In genomic region chr3:87508205-87508901, GRCm38 (mm10) we compare ENCODE assay signal across 8 mouse cellular contexts. TPM values are rescaled to one million over a fixed set of nuclear protein-coding genes. Genes with fewer than 3 reads are reported as not detected.
DNase-seq lines count a peak whose midpoint lies in the region; ATAC-seq and TF ChIP-seq lines count a peak whose summit lies in the region.

No protein-coding gene starts in this region.

- H3K27ac ChIP-seq in forebrain, embryonic 10.5 days = peak overlapping the region; percentile 54; the same call in 1 of the 2 replicates
- H3K27ac ChIP-seq in heart, embryonic 14.5 days (replicated peaks in 1 of 2; ENCODE audit: control insufficient read depth in 1 of 2, insufficient read depth in 1 of 2, low read depth in 2 of 2, low read length in 2 of 2) = no peak overlapping the region
- no peak overlapping the region for H3K27ac ChIP-seq in kidney, postnatal 0 days
- H3K27ac ChIP-seq in liver, adult 2 months (replicated peaks; ENCODE audit: insufficient read depth, low read depth, low read length) = peak overlapping the region; percentile 61

- H3K27me3 ChIP-seq in forebrain, embryonic 10.5 days (ENCODE audit: poor library complexity, severe bottlenecking) = peaks cover 21% of the 10 kb centered on the region
- no peaks in the 10 kb centered on the region; the same call in 1 of the 2 replicates for H3K27me3 ChIP-seq in heart, embryonic 14.5 days (ENCODE audit: control insufficient read depth, insufficient read depth, low read length)
- H3K27me3 ChIP-seq in kidney, postnatal 0 days (ENCODE audit: insufficient read depth, low read length) = no peaks in the 10 kb centered on the region
- H3K27me3 ChIP-seq in liver, adult 2 months (ENCODE audit: control insufficient read depth, insufficient read depth, low read length) = no peaks in the 10 kb centered on the region
- H3K27me3 ChIP-seq in myocyte (ENCODE audit: control insufficient read depth, insufficient read depth, insufficient read length) = no peaks in the 10 kb centered on the region

- peak; percentile 46; the same call in 1 of the 2 replicates for ATAC-seq in heart, embryonic 14.5 days (ENCODE audit: insufficient number of reproducible peaks, insufficient read depth, low FRiP score, low read depth)
- ATAC-seq in kidney, postnatal 0 days (replicated peaks; ENCODE audit: low FRiP score, low read depth) = peak; percentile 88

- no peak overlapping the region for H3K9ac ChIP-seq in heart, embryonic 14.5 days (ENCODE audit: low read length)
- no peak overlapping the region for H3K9ac ChIP-seq in kidney, postnatal 0 days (ENCODE audit: low read depth, low read length)
- H3K9ac ChIP-seq in liver, adult 2 months (ENCODE audit: low read depth, low read length) = peak overlapping the region; percentile 24

- H3ac ChIP-seq in myocyte (ENCODE audit: control insufficient read depth, insufficient read length) = no peak overlapping the region

- peak overlapping the region; percentile 33 for H3K4me3 ChIP-seq in forebrain, embryonic 10.5 days
- H3K4me3 ChIP-seq in heart, embryonic 14.5 days (ENCODE audit: control insufficient read depth in 1 of 2, insufficient read depth in 1 of 2, low read depth in 1 of 2, low read length in 2 of 2) = 0 out of 4 replicates have a peak overlapping the region, but pooled peaks of 1 of the 2 experiments have one; percentile 2
- H3K4me3 ChIP-seq in kidney, postnatal 0 days (replicated peaks; ENCODE audit: low read depth, low read length) = no peak overlapping the region
- peak overlapping the region; percentile 49 for H3K4me3 ChIP-seq in liver, adult 2 months (ENCODE audit: insufficient read depth, low read depth, low read length)
- H3K4me3 ChIP-seq in myocyte = no peak overlapping the region

- H3K4me2 ChIP-seq in heart, embryonic 14.5 days (ENCODE audit: low read length) = peak overlapping the region; percentile 55
- H3K4me2 ChIP-seq in kidney, postnatal 0 days (ENCODE audit: low read length) = peak overlapping the region; percentile 43
- H3K4me2 ChIP-seq in myocyte (ENCODE audit: low read depth) = peak overlapping the region; percentile 24

- DNase-seq in CD4-positive, CD25-positive, alpha-beta regulatory T cell, adult 2 months (ENCODE audit: low read depth, low spot score) = peak; percentile 93
- DNase-seq in brain, embryonic 14.5 days (ENCODE audit: low read depth) = peak; percentile 85
- DNase-seq in forebrain, embryonic 10.5 days (ENCODE audit: extremely low spot score, low spot score) = peak; percentile 83
- DNase-seq in kidney, postnatal 0 days (ENCODE audit: low spot score) = peak; percentile 95
- DNase-seq in liver, adult 2 months (ENCODE audit: extremely low read depth, low read depth, low spot score) = peak; percentile 83
- peak; percentile 78 to 91 for DNase-seq in spleen, postnatal 4 days (ENCODE audit: low spot score in 2 of 2)

- no peaks in the 10 kb centered on the region for H3K36me3 ChIP-seq in forebrain, embryonic 10.5 days (replicated peaks)
- H3K36me3 ChIP-seq in heart, embryonic 14.5 days (ENCODE audit: control insufficient read depth, insufficient read depth, low read length) = no peaks in the 10 kb centered on the region
- no peaks in the 10 kb centered on the region for H3K36me3 ChIP-seq in kidney, postnatal 0 days (ENCODE audit: insufficient read depth, low read length)
- no peaks in the 10 kb centered on the region for H3K36me3 ChIP-seq in liver, adult 2 months (ENCODE audit: control insufficient read depth, insufficient read depth, low read length)
- no peaks in the 10 kb centered on the region for H3K36me3 ChIP-seq in myocyte (ENCODE audit: control insufficient read depth, insufficient read depth)

- H3K9me3 ChIP-seq in forebrain, embryonic 10.5 days = no peaks in the 10 kb centered on the region
- H3K9me3 ChIP-seq in heart, embryonic 14.5 days (ENCODE audit: control insufficient read depth, low read length) = no peaks in the 10 kb centered on the region
- H3K9me3 ChIP-seq in kidney, postnatal 0 days (replicated peaks; ENCODE audit: low read length) = no peaks in the 10 kb centered on the region

- WGBS in forebrain, embryonic 10.5 days = 22% methylated on average over 17 of the region's 17 CpGs
- 23% methylated on average over 17 of the region's 17 CpGs for WGBS in heart, embryonic 14.5 days
- 27% methylated on average over 17 of the region's 17 CpGs for WGBS in kidney, postnatal 0 days
- 11% methylated on average over 17 of the region's 17 CpGs for WGBS in liver, adult 2 months

- peaks cover 27% of the 10 kb centered on the region for H3K4me1 ChIP-seq in forebrain, embryonic 10.5 days
- H3K4me1 ChIP-seq in heart, embryonic 14.5 days (ENCODE audit: control insufficient read depth in 2 of 2, insufficient read depth in 2 of 2, low read length in 2 of 2) = peaks cover 28 to 33% of the 10 kb centered on the region in 2 experiments
- no peaks in the 10 kb centered on the region for H3K4me1 ChIP-seq in kidney, postnatal 0 days (replicated peaks; ENCODE audit: insufficient read depth, low read length)
- H3K4me1 ChIP-seq in liver, adult 2 months (ENCODE audit: control insufficient read depth, insufficient read depth, low read length) = peaks cover 6% of the 10 kb centered on the region

- no peaks in the 10 kb centered on the region for H3K79me2 ChIP-seq in liver, adult 2 months (ENCODE audit: control insufficient read depth, insufficient read depth, low read length)
- no peaks in the 10 kb centered on the region for H3K79me2 ChIP-seq in myocyte (ENCODE audit: control insufficient read depth, insufficient read depth)

- TF ChIP-seq POLR2A in brain, embryonic 14.5 days (IDR thresholded peaks at IDR 0.05; ENCODE audit: borderline replicate concordance, extremely low read depth, insufficient read depth, insufficient read length, poor library complexity, severe bottlenecking) = no peak
- no peak for TF ChIP-seq POLR2A in liver, adult 2 months (IDR thresholded peaks at IDR 0.05; ENCODE audit: extremely low read depth, insufficient read depth, low read length)
- no peak for TF ChIP-seq POLR2A in myocyte (IDR thresholded peaks at IDR 0.05; ENCODE audit: insufficient read length, low read depth)

- TF ChIP-seq CTCF in brain, embryonic 14.5 days (IDR thresholded peaks at IDR 0.05; ENCODE audit: borderline replicate concordance, extremely low read depth, insufficient read depth, insufficient read length) = peak; percentile 83
- peak; percentile 99 for TF ChIP-seq CTCF in kidney, postnatal 0 days (IDR thresholded peaks at IDR 0.05; ENCODE audit: low read depth)
- TF ChIP-seq CTCF in liver, adult 2 months (IDR thresholded peaks at IDR 0.05; ENCODE audit: low read depth, low read length) = peak; percentile 87

TF ChIP-seq in myocyte, 11 proteins besides CTCF, POLR2A, EP300 and RAD21:
- TF ChIP-seq REST (IDR thresholded peaks at IDR 0.05; ENCODE audit: insufficient read depth, insufficient read length) (no peak), E2F4 (IDR thresholded peaks at IDR 0.05; ENCODE audit: insufficient read depth) (no peak)

RNA-seq across cellular contexts. Expression of gene Etv3, which starts 16.9 kb away (rescaled TPM):
- 11.6 and 12.0 TPM in 2 replicates for polyA plus RNA-seq in brain, embryonic 14.5 days (2012; rRNA removed)
- polyA plus RNA-seq in forebrain, embryonic 10.5 days (2016; fragmentation: Nextera tagmentation; extraction: Ambion mirVana) = 10.9 and 11.0 TPM in 2 replicates
- 7.3 and 9.3 TPM in 2 replicates for polyA plus RNA-seq in heart, embryonic 14.5 days (2014; fragmentation: Nextera tagmentation; extraction: Ambion mirVana)
- 10.2 and 10.9 TPM in 2 replicates for polyA plus RNA-seq in kidney, postnatal 0 days (2015; fragmentation: Nextera tagmentation; extraction: Ambion mirVana)
- 7.0 and 7.9 TPM in 2 replicates for total RNA-seq in liver, adult 2 months (2014; rRNA removed)
- 4.4 and 5.3 TPM in 2 replicates for polyA plus RNA-seq in liver, adult 2 months (2012; rRNA removed)
- polyA plus RNA-seq in myocyte (2012; fragmentation: generic; extraction: Trizol) = 4.6 TPM

Comparison
In these comparisons a context has a peak if more than half of its experiments do, and no peak if none do; other contexts are left out.
1. H3K27ac ChIP-seq: peak in forebrain, embryonic 10.5 days (single experiment) and liver, adult 2 months (single experiment); none in heart, embryonic 14.5 days (0 of 2) and kidney, postnatal 0 days (single experiment).
2. H3K4me3 ChIP-seq: peak in forebrain, embryonic 10.5 days (single experiment) and liver, adult 2 months (single experiment); none in kidney, postnatal 0 days (single experiment) and myocyte (single experiment).
3. Peak in every context shown above with its lines, with median percentiles within 50 percentile points of each other: DNase-seq, CTCF ChIP-seq and H3K4me2 ChIP-seq.